Mouse (Mus musculus) frontal cortex, postnatal 25 days (tissue): ENCODE results near the gene 4632433K11Rik.
"Not testable (repeated sequence)": the region's sequence is repeated elsewhere in the genome, so short reads cannot be mapped to it uniquely, and the experiment has no call there.

ENCODE experiments used
- DNase-seq, 2 experiments: peaks; one replicate each; pipeline ENCODE4 v3.0.0; 2022; ENCODE audit warnings: low spot score in 2 of 2

The 4632433K11Rik gene

DNA sequence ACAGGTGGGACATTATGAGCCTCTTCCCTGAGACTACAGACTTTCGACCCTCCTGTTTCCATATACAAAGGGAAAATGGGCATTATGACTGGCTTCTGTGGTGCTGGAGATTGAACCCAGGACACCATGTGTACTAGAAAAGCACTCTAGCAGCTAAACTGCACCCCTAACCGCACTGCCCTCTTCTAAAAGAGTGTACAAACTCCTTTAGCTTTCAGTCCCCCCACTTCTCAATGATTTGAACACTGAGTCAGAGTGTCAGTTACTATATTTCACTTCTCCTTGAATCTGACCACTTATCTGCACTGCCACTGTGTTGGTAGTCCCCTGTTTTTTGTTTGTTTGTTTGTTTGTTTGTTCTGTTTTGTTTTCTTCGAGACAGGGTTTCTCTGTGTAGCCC is at the start of gene 4632433K11Rik:
Gene 4632433K11Rik, plus strand, starts transcription at position 301 of the 400 bp plus-strand sequence.
- no peak for DNase-seq

DNA sequence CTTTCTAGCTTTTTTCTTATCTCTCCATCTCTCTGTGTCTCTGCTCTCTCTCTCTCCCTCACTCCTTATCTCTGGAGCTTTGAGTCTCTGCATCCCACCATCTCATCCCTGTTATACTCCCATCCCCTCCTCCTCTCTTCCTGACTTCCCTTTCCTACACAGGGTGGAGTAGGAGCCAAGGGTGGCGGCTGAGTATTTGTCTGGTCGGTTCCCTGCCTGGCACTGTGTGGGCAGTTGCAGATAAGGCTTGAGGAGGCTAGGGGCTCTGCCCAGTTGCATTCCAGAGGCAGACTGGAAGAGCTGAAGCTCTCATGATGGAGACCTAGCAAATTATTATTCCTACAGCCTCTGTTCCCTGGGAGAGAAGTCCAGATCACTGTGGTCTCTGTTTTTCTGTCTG is 45.7 kb upstream of the 4632433K11Rik start:
- DNase-seq = no peak

DNA sequence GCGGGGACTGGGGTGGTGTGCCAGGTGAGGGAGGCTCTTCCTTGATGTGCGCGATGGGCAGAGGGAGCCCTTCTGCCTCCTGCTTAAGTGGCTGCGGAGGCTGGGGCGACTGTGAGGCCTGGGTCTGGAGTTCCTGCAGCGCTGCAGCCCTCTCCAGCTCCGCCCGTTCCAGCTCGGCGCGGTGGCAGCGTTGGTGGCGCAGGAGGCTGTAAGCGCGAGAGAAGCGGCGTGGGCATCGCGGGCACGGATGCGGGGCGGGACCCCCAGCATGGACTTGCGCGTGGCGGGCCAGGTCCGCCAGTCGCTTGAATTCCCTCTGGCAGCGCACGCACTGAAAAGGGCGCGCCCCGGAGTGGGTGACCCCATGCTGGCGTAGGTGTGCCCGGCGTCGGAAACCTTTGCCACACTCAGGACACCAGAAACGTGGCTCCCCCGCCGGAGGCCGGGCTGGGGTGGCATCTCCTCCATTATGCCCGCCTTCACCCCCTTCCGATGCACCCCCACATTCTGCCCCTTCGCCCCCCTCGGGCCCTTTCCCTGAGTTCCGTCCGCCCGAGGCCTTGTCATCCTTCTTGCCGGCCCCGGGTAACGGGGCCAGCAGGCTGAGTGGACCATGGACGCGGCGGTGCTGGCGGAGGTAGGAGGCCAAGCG is 40.4 kb upstream of the 4632433K11Rik start:
- no peak for DNase-seq

DNA sequence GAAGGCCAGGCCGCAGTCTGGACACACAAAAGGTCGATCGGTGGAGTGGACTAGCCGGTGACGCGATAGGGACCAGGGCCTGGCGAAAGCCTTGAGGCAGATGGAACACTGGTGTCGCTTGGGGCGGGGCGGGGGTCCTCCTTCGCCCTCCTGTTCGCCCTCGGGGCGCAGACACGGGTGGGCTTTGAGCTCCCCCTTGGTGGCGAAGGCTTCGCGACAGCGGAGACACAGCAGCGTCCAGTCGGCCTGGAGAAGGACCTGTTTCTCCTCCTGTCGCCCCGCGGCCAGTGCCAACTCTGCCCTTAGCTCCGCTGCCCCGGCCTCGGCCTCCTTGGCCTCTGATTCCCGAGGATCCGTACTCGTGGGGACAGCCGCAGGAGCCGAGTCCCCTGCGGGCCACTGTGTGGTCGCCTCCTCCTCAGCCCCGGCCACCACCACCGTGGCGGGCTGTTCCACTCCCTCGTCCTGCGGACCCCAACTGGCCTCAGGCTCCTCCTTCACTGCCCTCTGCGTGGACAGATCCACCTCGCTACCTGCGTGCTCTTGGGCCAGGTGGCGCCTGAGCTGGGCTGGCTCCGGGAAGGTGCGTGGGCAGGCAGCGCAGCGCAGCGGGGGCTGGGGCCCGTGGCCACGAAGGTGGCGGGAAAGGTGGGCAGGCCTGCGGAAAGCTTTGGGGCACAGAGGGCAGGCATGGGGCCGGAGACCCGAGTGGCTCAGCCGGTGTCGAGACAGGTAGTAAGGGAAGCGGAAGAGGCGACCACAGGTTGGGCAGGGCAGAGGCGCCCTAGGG is 39.7 kb upstream of the 4632433K11Rik start:
- no peak for DNase-seq

DNA sequence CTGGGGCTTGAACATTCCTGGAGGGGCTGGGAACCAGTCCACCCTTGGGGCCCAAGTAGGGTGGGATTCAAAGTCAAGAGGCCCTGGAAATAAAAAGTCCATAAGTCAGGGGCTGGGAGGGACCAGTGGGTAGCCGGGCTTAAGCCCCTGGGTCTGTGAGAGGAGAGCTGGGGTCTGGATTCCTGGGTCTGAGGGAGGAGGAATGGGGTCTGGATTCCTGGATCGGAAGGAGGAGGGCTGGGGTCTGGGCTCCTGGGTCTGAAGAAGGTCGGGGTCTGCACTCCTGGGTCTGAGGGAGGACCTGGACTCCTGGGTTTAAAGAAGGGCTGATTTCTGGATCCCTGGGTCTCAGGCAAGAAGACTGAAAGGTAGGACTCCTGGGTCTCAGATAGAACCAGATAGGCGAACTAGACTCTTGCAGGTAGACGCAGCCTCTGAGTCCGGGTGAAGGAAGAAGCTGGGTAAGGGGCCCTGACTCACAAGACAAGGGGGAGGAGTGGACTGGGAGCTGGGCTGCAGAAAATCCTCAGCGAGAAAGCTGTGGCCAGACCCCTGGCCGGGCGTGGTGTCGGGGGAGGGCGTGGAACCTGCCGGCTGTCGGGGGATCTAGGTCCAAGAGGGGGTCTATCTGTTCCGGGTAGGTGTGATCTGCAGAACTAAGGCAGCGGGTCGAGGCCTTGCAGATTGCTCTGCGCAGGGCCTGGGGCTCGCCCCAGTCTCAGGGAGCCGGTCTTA is 38.5 kb upstream of the 4632433K11Rik start:
- DNase-seq = no peak

DNA sequence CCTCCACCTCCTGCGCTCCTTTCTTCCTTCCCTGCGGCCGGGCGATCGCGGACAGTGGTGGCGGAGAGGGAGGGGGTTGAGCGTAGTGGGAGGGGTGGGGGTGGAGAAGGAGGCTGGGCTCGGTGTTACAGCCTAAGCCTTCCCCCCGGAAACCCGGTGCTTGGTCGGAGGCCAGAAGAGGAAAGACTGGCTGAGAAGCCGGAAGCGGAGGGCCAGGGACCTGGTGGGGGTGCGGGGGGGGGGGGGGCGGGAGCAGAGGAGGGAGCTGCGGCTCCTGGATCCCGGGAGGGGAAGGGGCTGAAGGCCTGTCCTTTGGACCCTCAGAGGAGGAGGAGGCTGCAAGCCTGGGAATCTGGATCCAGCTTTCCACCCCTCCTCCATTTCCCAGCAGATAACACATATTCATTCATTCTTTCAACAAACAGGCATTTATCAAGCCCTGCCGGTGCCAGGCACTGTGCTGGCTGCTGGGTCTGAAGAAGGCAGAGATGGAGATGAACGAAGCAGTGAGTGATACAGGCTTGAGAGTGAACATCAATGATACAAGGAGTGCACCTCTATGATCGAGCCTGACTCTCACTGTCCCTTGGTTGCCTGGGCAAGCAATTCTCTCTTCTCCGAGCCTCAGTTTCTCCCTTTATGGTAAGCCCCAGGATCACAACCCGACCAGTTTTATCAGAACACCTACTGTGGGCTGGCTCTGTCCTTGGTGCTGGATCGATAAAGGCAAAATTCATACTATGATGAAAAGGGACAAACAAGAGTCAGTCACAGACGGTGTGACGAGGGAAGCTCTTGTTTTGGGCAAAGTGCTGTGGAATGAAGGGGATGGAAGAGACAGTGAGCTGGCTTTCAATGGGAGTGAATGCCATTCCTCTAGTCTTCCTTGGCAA is 37.7 kb upstream of the 4632433K11Rik start, which contains the start of gene Zfp579:
Gene Zfp579, minus strand, starts transcription at position 156 of the 893 bp plus-strand sequence.
- DNase-seq = peak; percentile 83 to 89

DNA sequence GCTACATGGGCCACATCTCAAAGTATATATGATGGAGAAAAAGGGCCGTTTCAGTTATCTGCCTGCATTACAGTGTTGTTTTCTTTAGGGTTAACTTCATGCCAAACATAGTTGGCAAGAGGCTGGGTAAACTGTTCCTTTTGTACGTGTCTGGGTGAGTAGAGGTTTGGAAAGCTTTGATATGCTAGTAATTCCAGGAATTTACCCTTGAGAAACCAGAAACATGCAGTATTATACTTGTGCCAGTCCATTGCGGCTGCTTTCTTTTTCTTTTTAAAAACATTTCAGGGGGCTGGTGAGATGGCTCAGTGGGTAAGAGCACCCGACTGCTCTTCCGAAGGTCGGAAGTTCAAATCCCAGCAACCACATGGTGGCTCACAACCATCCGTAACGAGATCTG is 37.0 kb upstream of the 4632433K11Rik start:
- DNase-seq = no peak

DNA sequence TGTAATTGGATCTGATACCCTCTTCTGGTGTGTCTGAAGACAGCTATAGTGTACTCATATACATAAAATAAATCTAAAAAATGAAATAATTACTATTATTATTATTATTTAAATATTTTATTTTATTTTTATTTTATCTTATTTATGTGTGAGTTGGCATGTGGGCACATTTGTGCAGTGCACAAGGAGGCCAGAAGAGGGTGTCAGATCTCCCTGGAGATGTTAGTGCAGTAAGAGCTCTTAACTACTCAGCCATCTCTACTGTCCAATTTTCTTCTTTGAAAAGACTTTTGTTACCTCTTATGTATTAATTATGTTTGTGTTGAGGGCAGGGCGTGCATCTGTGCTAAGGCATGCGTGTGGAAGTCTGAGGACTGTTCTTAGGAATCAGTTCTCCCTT is 34.0 kb upstream of the 4632433K11Rik start:
- DNase-seq = no peak

DNA sequence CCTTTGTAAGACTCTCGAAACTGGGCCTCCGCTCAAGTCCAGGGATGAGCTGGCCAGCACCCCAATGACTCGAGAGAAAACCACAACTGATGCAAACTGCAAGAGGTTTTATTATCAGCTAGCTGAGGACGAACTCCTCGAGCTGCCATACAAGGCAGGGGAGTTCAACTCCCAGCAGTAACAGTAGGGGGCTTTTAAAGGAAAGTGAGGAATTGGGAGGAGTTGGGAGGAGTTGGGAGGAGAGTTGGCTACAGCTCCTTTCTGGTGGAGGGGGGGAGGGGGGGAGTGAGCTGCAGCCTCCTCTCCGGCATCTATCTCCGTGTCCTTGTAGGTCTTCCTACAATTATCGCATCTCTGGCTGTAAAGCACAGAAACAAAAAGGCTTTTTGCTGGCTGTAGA is 31.0 kb upstream of the 4632433K11Rik start:
- DNase-seq = not testable (repeated sequence)

DNA sequence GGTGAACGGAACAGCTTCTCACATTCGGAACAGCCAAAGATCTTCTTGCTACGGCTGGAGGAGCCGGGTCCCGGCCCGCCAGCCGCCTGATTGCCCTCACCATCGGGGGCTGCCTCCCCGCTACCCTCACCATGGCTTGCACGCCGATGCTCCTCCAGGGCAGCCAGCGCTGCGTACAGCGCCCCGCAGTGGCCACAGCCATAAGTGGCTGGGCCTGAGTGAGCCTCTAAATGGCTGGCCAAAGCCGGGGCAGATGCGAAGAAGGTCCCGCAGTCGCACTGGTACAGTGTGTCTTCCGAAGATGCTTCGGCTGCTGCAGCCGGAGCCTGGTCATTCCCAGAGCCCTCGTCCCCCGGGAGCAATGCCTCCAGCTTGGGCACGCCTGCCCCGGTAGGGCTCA is 25.7 kb upstream of the 4632433K11Rik start:
- no peak for DNase-seq

DNA sequence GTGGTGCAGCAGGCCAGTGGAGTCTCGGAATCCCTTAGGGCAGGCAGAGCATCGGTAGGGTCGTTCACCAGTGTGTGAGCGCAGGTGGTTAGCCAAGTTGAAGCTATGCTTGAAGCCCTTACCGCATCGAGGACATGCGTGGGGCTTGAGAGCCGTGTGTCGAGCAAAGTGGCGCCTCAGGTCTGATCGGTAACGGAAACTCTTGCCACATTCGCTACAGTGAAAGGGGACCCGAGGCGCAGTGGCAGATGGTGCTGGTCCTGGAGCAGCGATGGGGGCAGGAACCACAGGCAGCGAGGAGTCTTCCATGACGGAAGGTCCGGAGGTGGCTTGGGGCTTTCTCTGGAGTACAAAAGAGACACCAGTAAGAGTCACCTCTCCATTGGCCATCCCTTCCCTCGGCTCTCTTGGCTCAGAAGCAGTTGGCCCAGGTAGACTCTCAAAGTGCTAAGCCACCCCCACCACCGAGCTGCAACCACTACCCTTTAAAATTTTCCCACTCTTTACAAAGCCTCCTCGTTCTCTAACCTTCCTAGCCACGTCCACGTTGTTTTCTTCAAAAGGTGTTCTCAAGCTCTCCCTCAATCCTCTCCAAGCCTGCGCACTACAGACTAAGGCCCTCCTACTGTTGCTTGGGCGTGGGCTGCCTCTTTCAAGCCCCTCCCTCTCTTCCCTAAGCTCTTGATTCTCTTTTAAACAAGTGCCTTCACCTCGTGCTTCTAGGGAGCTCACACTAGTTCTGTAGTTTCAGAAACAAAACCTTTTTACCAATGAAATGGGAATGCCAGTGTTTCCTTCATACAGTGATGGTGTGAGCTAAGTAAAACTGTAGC is 21.0 kb upstream of the 4632433K11Rik start:
- DNase-seq = no peak

DNA sequence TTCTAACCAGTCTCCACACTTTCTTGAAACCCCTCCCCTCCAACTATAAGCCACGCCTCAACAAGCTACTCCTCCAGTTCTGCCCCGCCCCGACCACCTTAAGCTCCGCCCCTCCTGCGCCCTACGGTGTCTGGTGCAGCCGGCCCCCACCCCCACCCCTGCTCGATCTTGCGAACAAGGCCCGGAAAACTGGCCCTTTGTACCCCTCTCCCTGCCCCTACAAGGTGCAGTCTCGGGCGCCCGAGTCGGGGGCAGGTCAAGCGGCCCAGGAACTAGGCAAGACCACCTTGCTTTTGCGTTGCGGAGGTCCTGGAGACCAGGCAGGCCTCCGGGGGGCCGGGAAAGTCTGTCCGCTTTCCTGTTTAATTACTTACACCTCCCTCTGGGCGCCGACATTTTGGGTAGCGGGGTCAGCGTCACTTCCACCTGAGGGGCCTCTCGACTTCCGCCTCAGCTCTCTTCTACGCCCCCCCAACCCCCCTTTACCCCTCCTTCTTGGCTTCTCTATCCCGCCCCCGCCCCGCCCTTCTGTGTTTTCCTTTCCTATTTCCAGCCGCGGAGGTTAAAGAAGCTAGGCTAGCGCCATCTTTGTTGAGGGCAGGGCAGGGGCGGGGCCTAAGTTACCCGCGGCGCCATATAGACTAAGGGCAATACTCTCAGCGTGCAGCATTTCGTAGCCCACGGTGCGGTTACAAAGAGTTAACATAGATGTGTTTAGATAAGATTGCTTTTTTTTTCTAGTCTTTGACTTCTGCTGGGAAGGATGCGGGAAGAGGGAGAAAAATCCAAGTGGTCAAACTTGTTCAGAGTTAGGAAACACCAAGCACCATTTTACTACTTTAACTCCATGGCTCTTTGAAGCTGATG is 19.4 kb upstream of the 4632433K11Rik start, which contains the start of the genes Zfp524 and Fiz1:
Gene Zfp524, plus strand, starts transcription at position 165 of the 867 bp plus-strand sequence.
Gene Fiz1, minus strand, starts transcription at position 447 of the 867 bp plus-strand sequence.
- peak; percentile 91 to 97 for DNase-seq

DNA sequence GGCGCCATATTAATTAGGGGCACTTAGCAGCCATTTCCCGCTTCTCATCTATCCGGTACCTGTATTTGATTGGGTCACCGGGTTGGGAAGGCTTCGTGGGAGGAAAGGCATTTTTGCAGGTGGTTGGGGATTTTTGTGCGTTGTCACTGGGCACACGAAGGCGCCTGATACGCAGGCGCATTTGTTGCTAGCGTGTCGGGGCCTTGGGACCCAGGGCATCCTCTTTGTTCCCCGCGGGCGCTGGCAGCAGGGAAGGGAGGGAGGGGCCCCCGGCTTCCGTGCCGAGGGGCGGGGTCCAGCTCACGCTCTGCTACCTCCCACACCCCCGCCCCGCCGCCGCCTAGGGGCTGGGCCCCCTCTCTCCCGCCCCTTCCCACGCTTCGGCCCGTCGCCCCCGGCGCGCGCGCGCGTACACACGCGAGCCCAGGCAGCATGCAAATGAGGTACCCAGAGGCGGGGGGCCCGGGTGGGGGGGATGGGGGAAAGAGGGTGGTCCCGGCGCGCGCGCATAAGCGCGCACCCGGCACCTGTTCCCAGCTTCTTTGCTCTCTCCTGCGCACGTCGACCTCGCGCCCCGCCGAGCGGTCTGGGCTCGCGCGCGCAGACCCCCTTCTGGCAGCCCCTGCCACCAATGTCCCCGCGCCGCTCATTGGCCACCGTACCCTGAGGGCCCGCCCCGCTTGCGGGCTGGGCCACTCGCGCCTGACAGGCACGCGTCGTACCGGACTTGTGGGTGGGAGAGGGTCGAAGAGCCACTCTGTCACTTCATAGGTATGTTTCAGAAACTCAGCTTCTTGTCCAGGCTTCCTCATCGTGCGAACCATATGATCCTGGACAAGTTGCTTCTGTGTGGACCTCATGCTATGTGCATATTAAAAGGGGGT is 18.6 kb upstream of the 4632433K11Rik start, which contains the start of gene Gm44973:
Gene Gm44973, plus strand, starts transcription at position 379 of the 884 bp plus-strand sequence.
- DNase-seq = peak; percentile 79 to 82

DNA sequence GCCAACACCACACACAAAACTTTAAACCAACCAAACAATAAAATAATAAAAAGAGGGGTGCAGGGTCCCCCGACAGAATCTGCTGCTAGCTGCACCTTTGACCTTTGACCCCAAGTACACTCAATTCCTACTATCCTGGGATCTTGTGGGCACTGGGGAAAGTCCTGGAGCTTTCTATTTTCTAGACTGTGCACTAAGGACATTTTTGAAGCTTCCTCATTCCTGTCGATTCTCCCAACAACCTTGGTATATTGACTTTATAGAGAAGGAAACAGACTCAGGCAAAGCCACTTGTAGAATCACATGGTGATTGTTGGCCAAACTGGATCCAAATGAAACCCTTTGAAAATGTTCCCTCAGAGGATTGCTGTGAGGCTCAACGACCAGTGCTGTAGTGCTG is 17.9 kb upstream of the 4632433K11Rik start:
- no peak for DNase-seq

DNA sequence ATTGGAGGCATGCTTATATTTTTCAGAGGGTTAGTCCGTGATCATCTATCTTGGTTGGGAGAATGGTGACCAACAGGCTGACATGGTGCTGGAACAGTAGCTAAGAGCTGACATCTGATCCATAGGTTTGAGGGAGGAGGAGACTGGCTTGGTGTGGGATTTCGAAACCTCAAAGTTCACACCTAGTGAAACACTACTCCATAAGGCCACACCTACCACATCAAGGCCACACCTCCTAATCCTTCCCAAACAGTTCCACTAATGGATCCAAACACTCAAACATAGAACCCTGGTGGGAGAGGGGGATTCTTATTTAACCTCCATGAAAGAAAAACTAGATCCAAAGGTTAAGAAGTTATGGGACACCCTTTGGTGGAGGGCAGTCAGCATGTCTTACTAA is 17.0 kb upstream of the 4632433K11Rik start:
- DNase-seq = no peak

DNA sequence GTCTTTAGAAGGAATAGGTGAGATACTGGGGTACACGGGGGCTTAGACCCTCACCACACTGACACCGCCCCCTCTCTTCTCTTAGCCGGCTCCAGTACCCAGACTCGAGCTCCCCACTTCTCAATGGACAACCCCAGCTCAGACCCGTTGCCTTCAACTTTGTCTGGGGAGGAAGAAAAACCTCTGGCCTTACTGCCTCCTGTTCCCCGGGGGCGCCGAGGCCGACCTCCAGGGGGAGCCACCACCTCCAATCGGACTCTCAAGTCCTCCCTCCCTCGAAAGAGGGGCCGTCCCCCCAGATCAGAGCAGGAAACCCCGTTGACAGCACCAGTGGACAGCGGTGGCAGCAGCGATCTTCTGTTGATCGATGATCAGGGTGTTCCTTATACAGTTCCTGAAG is 16.6 kb upstream of the 4632433K11Rik start:
- no peak for DNase-seq

DNA sequence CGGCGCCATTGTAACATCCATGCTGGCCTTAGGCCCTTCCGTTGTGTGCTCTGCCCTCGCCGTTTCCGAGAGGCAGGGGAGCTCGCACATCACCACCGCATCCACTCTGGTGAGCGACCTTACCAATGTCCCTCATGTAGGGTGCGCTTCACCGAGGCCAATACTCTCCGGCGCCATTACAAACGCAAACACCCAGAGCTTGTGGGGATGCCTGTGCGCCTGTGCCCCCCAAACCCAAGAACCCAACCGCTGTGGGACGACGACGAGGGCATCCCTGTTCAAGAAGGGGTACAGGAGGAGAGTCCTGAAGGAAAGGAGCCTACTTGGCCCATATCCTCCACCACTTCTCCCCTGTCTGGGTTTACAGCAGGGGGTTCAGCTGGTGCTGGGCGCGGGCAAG is 16.0 kb upstream of the 4632433K11Rik start:
- DNase-seq = no peak

DNA sequence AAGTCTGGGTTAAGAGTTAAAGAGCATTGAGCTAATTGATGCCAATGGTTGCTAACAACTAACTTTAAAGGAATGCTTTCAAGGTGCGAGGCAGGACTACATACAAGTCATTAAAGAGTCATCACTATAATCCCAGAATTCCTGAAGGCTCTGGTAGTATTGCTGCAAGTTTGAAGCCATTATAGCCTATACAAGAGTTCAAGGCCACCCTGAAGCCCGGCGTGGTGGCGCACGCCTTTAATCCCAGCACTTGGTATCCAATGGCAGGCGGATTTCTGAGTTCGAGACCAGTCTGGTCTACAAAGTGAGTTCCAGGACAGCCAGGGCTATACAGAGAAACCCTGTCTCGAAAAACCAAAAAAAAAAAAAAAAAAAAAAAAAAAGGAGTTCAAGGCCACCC is 14.3 kb upstream of the 4632433K11Rik start:
- DNase-seq = not testable (repeated sequence)
